Mouse (Mus musculus) ES-CJ7 (cell line): ENCODE measurements at regions not wholly inside any gene's neighbourhood (a gene's known extent, or its start where the extent isn't known, plus 50 kb on each side); places are given as distances from the start of the nearest gene placed in this dataset.

Experiments
- DNase-seq: peaks from one replicate; pipeline ENCODE4 v3.0.0; 2011; ENCODE audit warnings: low read depth, low spot score

- DNase-seq, result no peak
Measured at GRCm38 (mm10) chr14:111738943-111739342, 64.0 kb downstream of the Slitrk5 start.

- no peak for DNase-seq
Measured at GRCm38 (mm10) chr14:111763616-111764015, 88.7 kb downstream of the Slitrk5 start.

GRCm38 (mm10) chr14:111778152-111778551 lies 103.3 kb downstream of the Slitrk5 start:
- peak; percentile 41 for DNase-seq

- no peak for DNase-seq
Measured at GRCm38 (mm10) chr14:111808025-111808424, 133.1 kb downstream of the Slitrk5 start.

GRCm38 (mm10) chr14:111809871-111810270 lies 135.0 kb downstream of the Slitrk5 start:
- no peak for DNase-seq

GRCm38 (mm10) chr14:111822047-111822730 lies 147.3 kb downstream of the Slitrk5 start:
- DNase-seq, result no peak
